Mouse (Mus musculus) thymus, adult 2 months (tissue): Measurements from ENCODE around the gene Jak2. TPM values are rescaled to one million over a fixed set of nuclear protein-coding genes. Genes with fewer than 3 reads are reported as not detected.

ENCODE experiments used
- DNase-seq: peaks from one replicate; pipeline ENCODE4 v3.0.0; 2021
- H3K27ac ChIP-seq: fragments of 200-500 bp; 2 replicates; pipeline ENCODE4 v1.5.1; 2012; ENCODE audit warnings: low read length, control low read depth; ENCODE audit not compliant: control insufficient read depth, insufficient read depth
- H3K27me3 ChIP-seq: fragments of 200-500 bp; 2 replicates; pipeline ENCODE4 v1.6.1; 2012; ENCODE audit warnings: mild to moderate bottlenecking, low read length, moderate library complexity, mixed read lengths; ENCODE audit not compliant: control insufficient read depth, insufficient read depth
- H3K36me3 ChIP-seq: fragments of 200-500 bp; 2 replicates; pipeline ENCODE4 v1.6.1; 2012; ENCODE audit warnings: mild to moderate bottlenecking, low read length, moderate library complexity; ENCODE audit not compliant: control insufficient read depth, insufficient read depth
- H3K4me1 ChIP-seq: fragments of 200-500 bp; replicated peaks from 2 replicates; pipeline ENCODE4 v1.6.1; 2012; ENCODE audit warnings: low read length; ENCODE audit not compliant: control insufficient read depth, insufficient read depth
- H3K4me3 ChIP-seq: fragments of 200-500 bp; 2 replicates; pipeline ENCODE4 v1.5.1; 2012; ENCODE audit warnings: mild to moderate bottlenecking, low read length, control low read depth, moderate library complexity; ENCODE audit not compliant: control insufficient read depth, insufficient read depth
- CTCF ChIP-seq: fragments of 200-500 bp; IDR thresholded peaks from 2 replicates; pipeline ENCODE4 v1.5.1; 2012; ENCODE audit warnings: mild to moderate bottlenecking, control low read depth, low read length, moderate library complexity, borderline replicate concordance; ENCODE audit not compliant: control insufficient read depth, poor library complexity, insufficient read depth; ENCODE audit errors: extremely low read depth
- POLR2A ChIP-seq: fragments of 200-500 bp; IDR thresholded peaks from 2 replicates; pipeline ENCODE4 v1.6.1; 2012; ENCODE audit warnings: mild to moderate bottlenecking, low read length, control low read depth, moderate library complexity; ENCODE audit not compliant: control insufficient read depth, poor library complexity, insufficient read depth; ENCODE audit errors: extremely low read depth
- WGBS: fragments of 180-500 bp; shearing (Covaris S2); methylation state at CpG from one replicate; pipeline ENCODE4 v1.1.7; 2018; 5-methylcytosine and 5-hydroxymethylcytosine counted together
- polyA plus RNA-seq: library from polyadenylated mRNA; depleted of rRNA; stranded (reverse); fragments of >200 nt; gene quantifications from 2 replicates; pipeline ENCODE4 v1.2.3, GENCODE M21; 2012

Gene Jak2
- polyA plus RNA-seq, 1 experiment = 14.8 TPM

DNA sequence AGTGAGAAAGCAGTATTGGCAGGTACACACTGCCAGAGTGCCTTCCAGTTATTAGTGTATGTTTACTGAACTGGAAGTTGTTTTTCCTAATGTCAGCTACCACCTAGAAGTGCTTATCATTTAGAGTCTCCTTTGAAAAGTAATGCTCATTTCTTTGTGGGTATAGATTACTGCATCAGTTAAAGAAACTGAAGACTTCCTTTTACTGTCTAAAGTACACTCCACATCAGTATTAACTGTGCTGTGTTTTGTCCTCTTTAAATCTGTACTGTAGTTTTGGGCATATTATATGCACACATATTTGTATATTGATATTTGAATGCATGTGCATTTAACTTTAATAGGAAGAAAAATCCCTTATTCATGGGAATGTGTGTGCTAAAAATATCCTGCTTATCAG lies 44.5 kb downstream of the Jak2 start:
- Histone ChIP-seq H3K27ac (no peak overlapping the region), H3K36me3 (peaks cover 49% of the 10 kb centered on the region), H3K27me3 (no peaks in the 10 kb centered on the region), H3K4me1 (no peaks in the 10 kb centered on the region), H3K4me3 (no peak overlapping the region)
- no peak for DNase-seq
- TF ChIP-seq POLR2A (no peak), CTCF (no peak)

DNA sequence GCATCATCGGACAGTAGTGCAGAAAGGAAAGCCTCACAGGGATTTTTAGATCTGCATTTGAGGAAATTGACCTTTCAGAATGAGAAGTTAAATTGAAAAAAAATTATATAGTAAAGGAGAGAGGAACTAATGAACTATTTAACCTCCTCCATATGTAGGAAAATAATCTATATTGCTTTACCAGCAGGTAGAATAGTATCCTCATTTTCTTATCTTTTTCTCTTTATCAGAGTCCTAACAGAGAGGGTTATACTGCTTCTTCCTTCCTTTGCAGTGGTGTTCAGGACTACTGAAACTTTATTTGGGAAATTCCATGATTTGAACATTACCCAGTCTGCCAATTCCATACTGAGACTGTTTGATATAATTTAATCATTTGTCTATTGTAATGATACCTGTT lies 45.7 kb downstream of the Jak2 start:
- H3K4me1 ChIP-seq = no peaks in the 10 kb centered on the region
- H3K4me3 ChIP-seq = no peak overlapping the region
- no peaks in the 10 kb centered on the region for H3K27me3 ChIP-seq
- H3K27ac ChIP-seq = no peak overlapping the region
- WGBS = 98% methylated on average over 1 of the region's 1 CpGs
- TF ChIP-seq POLR2A = no peak
- no peak for TF ChIP-seq CTCF
- peaks cover 48% of the 10 kb centered on the region for H3K36me3 ChIP-seq
- no peak for DNase-seq

DNA sequence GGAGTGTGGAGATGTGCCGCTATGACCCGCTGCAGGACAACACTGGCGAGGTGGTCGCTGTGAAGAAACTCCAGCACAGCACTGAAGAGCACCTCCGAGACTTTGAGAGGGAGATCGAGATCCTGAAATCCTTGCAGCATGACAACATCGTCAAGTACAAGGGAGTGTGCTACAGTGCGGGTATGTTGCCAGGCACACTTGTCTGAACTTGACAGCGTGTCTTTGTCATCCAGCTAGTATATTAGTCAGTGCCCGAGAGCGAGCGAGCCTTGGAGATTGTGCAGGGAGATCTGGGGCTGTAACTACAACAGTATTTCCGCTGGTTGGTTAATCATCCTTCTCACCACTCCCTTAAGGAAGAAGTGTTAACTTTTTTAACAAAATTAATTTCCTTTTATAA lies 49.3 kb downstream of the Jak2 start:
- no peak for TF ChIP-seq POLR2A
- no peak for TF ChIP-seq CTCF
- Histone ChIP-seq H3K4me3 (no peak overlapping the region), H3K27ac (no peak overlapping the region), H3K27me3 (no peaks in the 10 kb centered on the region), H3K36me3 (peaks cover 61% of the 10 kb centered on the region), H3K4me1 (no peaks in the 10 kb centered on the region)
- DNase-seq = no peak
- 94% methylated on average over 13 of the region's 13 CpGs for WGBS

DNA sequence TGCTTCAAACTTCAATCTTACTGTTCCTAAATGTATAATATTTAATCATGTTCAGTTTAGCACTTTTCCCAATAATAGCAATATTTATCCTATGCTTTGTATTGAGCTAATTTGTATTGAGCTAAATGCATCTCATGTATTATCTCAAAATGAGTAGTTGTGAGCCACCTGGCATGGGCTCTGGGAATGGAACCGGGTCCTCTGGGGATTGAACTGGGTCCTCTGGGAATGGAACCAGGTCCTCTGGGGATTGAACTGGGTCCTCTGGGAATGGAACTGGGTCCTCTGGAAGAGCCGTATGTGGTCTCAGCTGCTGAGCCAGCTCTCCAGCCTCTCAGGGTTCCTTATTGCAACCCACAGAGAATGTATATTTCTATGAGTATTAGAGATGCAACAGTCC lies 50.5 kb downstream of the Jak2 start:
- Histone ChIP-seq H3K36me3 (peaks cover 64% of the 10 kb centered on the region), H3K4me3 (no peak overlapping the region)

DNA sequence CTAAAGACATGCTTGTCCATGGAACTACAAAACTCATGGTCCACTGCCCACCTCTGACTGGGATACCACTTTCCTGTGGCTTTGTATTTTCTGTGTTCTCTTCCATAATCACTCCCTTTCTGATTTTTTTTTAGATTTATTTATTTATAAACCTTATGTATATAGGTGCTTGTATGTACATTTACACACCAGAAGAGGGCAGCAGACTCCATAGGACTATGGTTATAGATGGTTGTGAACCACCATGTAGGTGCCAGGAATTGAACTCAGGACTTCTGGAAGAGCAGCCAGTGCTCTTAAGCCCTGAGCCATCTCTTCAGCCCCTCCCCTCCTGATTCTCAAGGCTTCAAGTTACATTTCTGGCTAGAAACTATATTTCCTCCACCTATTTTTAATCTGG lies 57.2 kb downstream of the Jak2 start:
- no peaks in the 10 kb centered on the region for H3K4me1 ChIP-seq
- no peaks in the 10 kb centered on the region for H3K27me3 ChIP-seq
- no peak overlapping the region for H3K4me3 ChIP-seq
- no peak overlapping the region for H3K27ac ChIP-seq
- peaks cover 42% of the 10 kb centered on the region for H3K36me3 ChIP-seq
- TF ChIP-seq CTCF = no peak
- TF ChIP-seq POLR2A = no peak
- no peak for DNase-seq

More for the DNA sequence above, 50.5 kb downstream of the Jak2 start:
- Histone ChIP-seq H3K27ac (no peak overlapping the region), H3K27me3 (no peaks in the 10 kb centered on the region), H3K4me1 (no peaks in the 10 kb centered on the region)
- TF ChIP-seq POLR2A (no peak), CTCF (no peak)
- no peak for DNase-seq
- 98% methylated on average over 2 of the region's 2 CpGs for WGBS

DNA sequence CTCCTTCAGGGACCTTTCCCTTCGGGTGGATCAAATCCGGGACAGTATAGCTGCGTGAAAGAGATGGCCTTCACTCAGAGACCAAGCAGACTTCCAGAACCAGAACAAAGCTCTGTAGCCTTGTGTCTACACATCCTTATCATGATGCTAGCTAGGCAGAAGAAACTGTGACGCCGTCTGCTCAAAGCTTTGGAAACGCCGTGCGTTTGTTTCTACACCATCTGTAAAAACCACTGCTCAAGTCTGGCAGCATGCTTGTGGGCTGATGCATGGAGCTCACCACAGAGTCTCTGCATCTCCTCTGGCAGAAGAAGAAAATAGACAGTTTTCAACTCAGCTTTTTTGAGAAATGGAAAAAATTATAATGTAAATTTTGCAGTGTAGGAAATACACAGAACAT lies 60.2 kb downstream of the Jak2 start:
- Histone ChIP-seq H3K27me3 (no peaks in the 10 kb centered on the region), H3K4me3 (no peak overlapping the region), H3K36me3 (peaks cover 39% of the 10 kb centered on the region), H3K27ac (no peak overlapping the region), H3K4me1 (no peaks in the 10 kb centered on the region)
- WGBS = 97% methylated on average over 8 of the region's 8 CpGs
- TF ChIP-seq POLR2A (no peak), CTCF (no peak)
- DNase-seq = no peak

DNA sequence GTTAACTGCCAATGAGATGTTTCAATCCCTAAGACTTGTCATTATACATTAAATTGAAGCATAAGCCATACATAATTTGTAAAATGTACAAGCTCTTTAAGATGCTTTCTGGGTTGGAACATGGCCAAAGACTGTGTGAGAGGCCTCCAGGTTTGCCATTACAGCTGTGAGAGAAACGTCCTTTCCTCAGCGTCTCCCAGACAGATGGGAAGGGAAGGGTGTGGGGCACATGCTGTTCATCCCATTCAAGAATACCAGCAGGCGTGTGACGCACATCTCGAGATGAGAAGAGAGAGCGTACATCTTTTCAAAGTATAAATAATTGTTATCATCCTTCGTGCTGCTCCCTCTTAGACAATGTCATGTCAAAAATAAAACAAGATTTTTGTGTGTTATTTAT lies 61.0 kb downstream of the Jak2 start:
- H3K36me3 ChIP-seq = peaks cover 31% of the 10 kb centered on the region
- no peak for TF ChIP-seq POLR2A
- no peak for TF ChIP-seq CTCF
- H3K4me1 ChIP-seq = no peaks in the 10 kb centered on the region
- no peak for DNase-seq
- H3K4me3 ChIP-seq = no peak overlapping the region
- H3K27ac ChIP-seq = no peak overlapping the region
- WGBS = 92% methylated on average over 7 of the region's 7 CpGs
- no peaks in the 10 kb centered on the region for H3K27me3 ChIP-seq
